Mouse (Mus musculus) CD4-positive, CD25-positive, alpha-beta regulatory T cell, adult 4 months (primary cell): ENCODE data around the gene Arhgef26. TPM values are rescaled to one million over a fixed set of nuclear protein-coding genes. Genes with fewer than 3 reads are reported as not detected.

ENCODE experiments used
- ATAC-seq: one replicate; pipeline ENCODE4 v1.8.0; 2017
- polyA plus RNA-seq, 2 experiments: library from polyadenylated mRNA; unstranded; fragments of 100-300 nt; shearing (Covaris generic); gene quantifications; one replicate each; pipeline ENCODE4 v1.2.1; 2017

Gene Arhgef26
- polyA plus RNA-seq, 2 experiments from 2014 or later = 0.27 TPM; not detected in 1

- ATAC-seq = no peak
Measured at GRCm38 (mm10) chr3:62452961-62453360, 114.8 kb downstream of the Arhgef26 start.

GRCm38 (mm10) chr3:62454096-62454495, 116.0 kb downstream of the Arhgef26 start:
- ATAC-seq = no peak

GRCm38 (mm10) chr3:62455854-62456253, 117.7 kb downstream of the Arhgef26 start:
- no peak for ATAC-seq

DNA sequence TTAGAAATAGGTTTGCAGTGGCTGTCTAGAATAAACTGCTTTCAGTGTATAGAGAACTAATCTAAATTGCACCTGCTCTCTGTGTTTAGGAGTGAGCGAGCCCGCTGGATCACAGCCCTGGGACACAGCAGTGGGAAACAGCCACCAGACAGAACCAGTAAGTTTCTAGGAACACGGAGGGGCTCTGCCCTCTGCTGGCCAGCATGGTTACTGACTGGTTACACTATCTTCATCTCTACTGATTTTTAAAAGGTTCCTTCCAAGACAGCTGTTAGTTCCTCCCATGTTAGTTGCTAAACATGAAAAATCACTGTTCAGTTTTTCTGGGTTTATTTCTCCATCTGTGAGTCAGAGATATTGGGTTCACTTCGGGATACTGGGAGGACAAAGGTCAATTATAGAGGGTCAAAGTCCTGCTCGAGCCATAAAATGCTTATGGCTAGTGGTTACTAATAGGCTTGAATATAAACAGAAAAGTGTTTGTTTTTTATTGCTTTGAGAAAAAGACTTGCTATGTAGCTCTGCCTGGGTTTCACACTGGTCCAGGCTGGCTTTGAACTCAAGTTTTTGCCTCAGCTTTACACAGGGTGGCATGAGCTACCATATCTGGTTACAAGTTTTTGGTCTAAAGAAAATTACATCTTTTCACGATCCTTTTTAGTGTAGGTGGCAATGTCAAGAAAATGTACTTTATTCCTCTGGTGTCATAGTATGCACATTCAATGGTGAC, 120.3 kb downstream of the Arhgef26 start:
- ATAC-seq = peak; percentile 72

DNA sequence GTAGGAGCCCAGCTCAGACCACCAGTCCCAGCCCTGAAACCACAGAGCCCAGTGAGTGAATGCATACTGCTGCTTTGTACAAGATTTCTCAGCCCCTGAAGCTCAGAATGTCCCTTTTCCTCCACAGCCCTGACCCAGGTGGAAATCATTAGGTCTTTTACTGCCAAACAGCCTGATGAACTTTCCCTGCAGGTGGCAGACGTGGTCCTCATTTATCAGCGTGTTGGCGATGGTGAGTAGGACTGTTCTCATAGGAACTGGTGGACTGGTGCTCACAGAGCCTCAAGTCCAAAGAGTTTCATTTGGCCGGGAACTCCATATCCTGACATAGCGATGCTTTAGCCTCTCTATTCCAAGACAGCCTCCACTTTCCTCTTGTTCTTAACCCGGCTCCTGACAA, 121.3 kb downstream of the Arhgef26 start:
- ATAC-seq = no peak

- ATAC-seq = no peak
Measured at GRCm38 (mm10) chr3:62464276-62464675, 126.1 kb downstream of the Arhgef26 start.

DNA sequence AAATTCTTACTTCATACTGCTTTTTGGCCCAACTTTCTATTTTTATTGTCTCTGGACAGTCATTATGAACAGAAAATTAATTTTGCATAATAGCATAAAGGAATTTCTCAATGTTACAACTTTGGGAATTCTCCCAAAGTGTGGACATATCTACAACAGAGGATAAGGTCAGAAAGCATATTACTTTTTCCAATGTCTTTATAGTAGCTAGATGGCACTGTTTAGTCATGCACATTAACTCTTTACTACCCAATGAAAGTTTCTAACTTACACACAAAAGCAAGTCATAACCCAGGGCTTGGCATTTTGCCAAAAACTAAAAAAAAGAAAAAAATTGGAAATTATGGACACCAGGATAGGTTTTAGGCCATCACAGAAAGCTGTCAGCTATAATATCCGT, 132.0 kb downstream of the Arhgef26 start:
- no peak for ATAC-seq

- ATAC-seq = no peak
Measured at GRCm38 (mm10) chr3:62484340-62484739, 146.2 kb downstream of the Arhgef26 start.

- no peak for ATAC-seq
Measured at GRCm38 (mm10) chr3:62492568-62492967, 154.4 kb downstream of the Arhgef26 start.

- no peak for ATAC-seq
Measured at GRCm38 (mm10) chr3:62499327-62499726, 161.2 kb downstream of the Arhgef26 start.

DNA sequence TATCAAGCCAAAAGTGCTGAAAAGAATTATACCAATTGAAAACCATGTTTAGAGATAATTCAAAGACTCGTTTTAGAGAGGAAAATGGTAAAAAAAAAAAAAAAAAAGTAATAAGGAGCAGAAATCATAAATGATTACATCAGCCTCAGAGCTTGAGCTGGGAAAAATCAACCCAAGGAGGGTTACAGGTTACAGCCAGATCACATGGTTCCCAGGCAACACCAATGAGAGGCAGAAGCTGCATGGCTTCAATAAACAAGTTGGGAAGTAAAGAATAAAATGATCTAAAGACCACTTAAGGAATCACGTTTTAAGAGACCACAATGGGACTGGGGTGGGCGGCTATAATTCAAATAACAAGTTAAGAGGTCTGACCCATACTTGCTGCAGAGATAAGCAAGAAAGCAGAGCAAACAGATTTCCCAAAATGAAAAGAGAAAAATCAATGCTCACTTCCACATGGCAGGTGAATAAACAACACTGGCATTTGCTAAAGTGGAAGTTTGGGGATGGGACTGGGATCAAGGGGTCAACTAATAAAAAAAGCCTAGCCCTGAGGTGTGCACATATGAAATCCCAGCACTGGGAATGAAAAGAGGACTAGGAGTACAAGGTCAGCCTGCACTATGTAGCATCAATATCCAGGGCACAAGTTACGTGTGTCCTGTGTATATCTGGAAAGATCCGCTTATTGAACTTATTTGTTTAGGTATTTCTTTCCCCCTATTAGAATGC, 167.2 kb downstream of the Arhgef26 start:
- ATAC-seq = no peak

GRCm38 (mm10) chr3:62506488-62507205, 168.5 kb downstream of the Arhgef26 start, which contains the start of gene Dhx36:
TSS of gene Dhx36 (minus strand) at chr3:62507004.
- ATAC-seq = peak; percentile 99

DNA sequence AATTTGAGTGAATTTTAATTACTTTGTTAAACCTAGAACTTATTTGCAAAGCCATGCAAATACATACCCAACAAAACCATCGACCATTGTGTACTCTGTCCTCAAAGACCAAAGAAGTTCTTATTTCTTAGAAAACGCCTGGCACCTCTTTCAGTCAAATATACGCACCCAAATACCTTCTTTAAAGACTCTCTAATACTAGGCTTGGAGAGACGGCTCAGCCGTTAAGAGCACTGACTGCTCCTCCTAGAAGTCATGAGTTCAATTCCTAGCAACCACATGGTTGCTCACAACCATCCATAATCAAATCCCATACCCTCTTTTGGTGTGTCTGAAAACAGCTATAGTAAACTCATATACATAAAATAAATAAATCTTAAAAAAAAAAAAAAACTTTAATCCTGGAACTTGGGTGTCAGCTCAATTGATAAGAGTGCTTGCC, 169.1 kb downstream of the Arhgef26 start:
- no peak for ATAC-seq

Other genes starting within 250 kb of the Arhgef26 start
- 10 to 100 TPM; 23.4 to 23.8 TPM for gene Dhx36, start 168.7 kb downstream of the Arhgef26 start, polyA plus RNA-seq